Mouse (Mus musculus): ENCODE results near the gene Agpat2.

- TF ChIP-seq CTCF (IDR thresholded peaks at IDR 0.05; ENCODE audit: low read depth, low read length) (no peak), POLR2AphosphoS5 (IDR thresholded peaks at IDR 0.05; ENCODE audit: insufficient replicate concordance, low read depth, low read length) (no peak)
Observed at GRCm38 (mm10) chr2:26626081-26626480, 21.9 kb upstream of the Agpat2 start.
